Mouse (Mus musculus) naive thymus-derived CD4-positive, alpha-beta T cell, adult 2 months (primary cell): ENCODE data around the gene Mgea5.
"Not testable (repeated sequence)": the region's sequence is repeated elsewhere in the genome, so short reads cannot be mapped to it uniquely, and the experiment has no call there.

Experiments used
- DNase-seq: peaks from one replicate; pipeline ENCODE4 v3.0.0-alpha.2; 2011; ENCODE audit warnings: low read depth

The Mgea5 gene

GRCm38 (mm10) chr19:45783181-45783932 is at the start of gene Mgea5:
TSS of gene Mgea5 (minus strand) at chr19:45783837.
- peak; percentile 99 for DNase-seq

- DNase-seq: no peak
These were observed 47.0 kb upstream of the Mgea5 start for GRCm38 (mm10) chr19:45830679-45831078.

GRCm38 (mm10) chr19:45827736-45828135 is 44.1 kb upstream of the Mgea5 start:
- no peak for DNase-seq

GRCm38 (mm10) chr19:45827125-45827524 is 43.5 kb upstream of the Mgea5 start:
- no peak for DNase-seq

GRCm38 (mm10) chr19:45826146-45826545 is 42.5 kb upstream of the Mgea5 start:
- no peak for DNase-seq

GRCm38 (mm10) chr19:45821832-45822231 is 38.2 kb upstream of the Mgea5 start:
- DNase-seq: no peak

- DNase-seq: no peak
These were observed 34.3 kb upstream of the Mgea5 start for GRCm38 (mm10) chr19:45817816-45818490.

GRCm38 (mm10) chr19:45816727-45817126 is 33.1 kb upstream of the Mgea5 start:
- DNase-seq: no peak

- DNase-seq: peak; percentile 60
These were observed 32.3 kb upstream of the Mgea5 start, which contains the start of gene Kcnip2 for GRCm38 (mm10) chr19:45815831-45816405. TSS of gene Kcnip2 (minus strand) at chr19:45816061.

- peak; percentile 26 for DNase-seq
These were observed 31.5 kb upstream of the Mgea5 start for GRCm38 (mm10) chr19:45815170-45815569.

- no peak for DNase-seq
These were observed 30.2 kb upstream of the Mgea5 start for GRCm38 (mm10) chr19:45813801-45814200.

- DNase-seq: peak; percentile 89
These were observed 29.6 kb upstream of the Mgea5 start for GRCm38 (mm10) chr19:45813263-45813662.

GRCm38 (mm10) chr19:45812673-45813252 is 29.1 kb upstream of the Mgea5 start:
- peak; percentile 43 for DNase-seq

GRCm38 (mm10) chr19:45812115-45812514 is 28.5 kb upstream of the Mgea5 start:
- DNase-seq: peak; percentile 72

- DNase-seq: no peak
These were observed 27.5 kb upstream of the Mgea5 start for GRCm38 (mm10) chr19:45811028-45811674.

GRCm38 (mm10) chr19:45807732-45808131 is 24.1 kb upstream of the Mgea5 start:
- DNase-seq: peak; percentile 55

- DNase-seq: not testable (repeated sequence)
These were observed 22.2 kb upstream of the Mgea5 start for GRCm38 (mm10) chr19:45805817-45806216.

GRCm38 (mm10) chr19:45804593-45805368 is 21.1 kb upstream of the Mgea5 start:
- DNase-seq: peak; percentile 83

- no peak for DNase-seq
These were observed 19.8 kb upstream of the Mgea5 start for GRCm38 (mm10) chr19:45803408-45803807.

- DNase-seq: no peak
These were observed 19.1 kb upstream of the Mgea5 start for GRCm38 (mm10) chr19:45802702-45803101.

- DNase-seq: peak; percentile 72
These were observed 13.2 kb upstream of the Mgea5 start for GRCm38 (mm10) chr19:45796879-45797278.
